Mouse (Mus musculus): ENCODE data around the gene Hc. TPM values are rescaled to one million over a fixed set of nuclear protein-coding genes. Genes with fewer than 3 reads are reported as not detected.

Hc gene
- polyA plus RNA-seq, 1 experiment from 2014 or later: 0.47 TPM

DNA sequence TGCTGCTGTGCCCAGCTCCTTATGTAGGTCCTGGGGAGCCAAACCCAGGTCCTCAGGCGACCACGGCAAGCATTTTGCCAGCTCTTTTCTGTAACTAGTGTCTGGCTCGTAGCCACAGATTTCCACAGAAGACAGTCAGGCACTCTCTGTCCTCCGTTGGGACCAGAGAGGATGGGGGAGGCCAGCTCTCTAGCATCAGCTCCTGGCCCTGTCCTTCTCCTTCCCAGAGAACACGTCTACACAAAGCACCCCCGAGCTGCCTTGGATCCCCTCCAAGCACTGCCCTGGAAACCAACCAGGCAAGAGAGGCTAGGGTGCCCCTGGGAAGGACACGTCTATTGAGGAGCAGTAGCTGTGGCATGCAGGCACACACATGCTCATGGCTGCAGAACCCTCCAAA is 92.1 kb downstream of the Hc start:
- Histone ChIP-seq H3K9ac (no peak overlapping the region), H3K4me2 (no peak overlapping the region), H3K36me3 (no peaks in the 10 kb centered on the region), H3K27me3 (no peaks in the 10 kb centered on the region), H3K9me3 (no peaks in the 10 kb centered on the region), H3K4me3 (no peak overlapping the region), H3K4me1 (replicated peaks) (no peaks in the 10 kb centered on the region; the same call in 1 of the 2 replicates), H3K27ac (no peak overlapping the region)
- WGBS: 59% methylated on average over 7 of the region's 7 CpGs
- no peak for ATAC-seq (ENCODE audit: low FRiP score)

DNA sequence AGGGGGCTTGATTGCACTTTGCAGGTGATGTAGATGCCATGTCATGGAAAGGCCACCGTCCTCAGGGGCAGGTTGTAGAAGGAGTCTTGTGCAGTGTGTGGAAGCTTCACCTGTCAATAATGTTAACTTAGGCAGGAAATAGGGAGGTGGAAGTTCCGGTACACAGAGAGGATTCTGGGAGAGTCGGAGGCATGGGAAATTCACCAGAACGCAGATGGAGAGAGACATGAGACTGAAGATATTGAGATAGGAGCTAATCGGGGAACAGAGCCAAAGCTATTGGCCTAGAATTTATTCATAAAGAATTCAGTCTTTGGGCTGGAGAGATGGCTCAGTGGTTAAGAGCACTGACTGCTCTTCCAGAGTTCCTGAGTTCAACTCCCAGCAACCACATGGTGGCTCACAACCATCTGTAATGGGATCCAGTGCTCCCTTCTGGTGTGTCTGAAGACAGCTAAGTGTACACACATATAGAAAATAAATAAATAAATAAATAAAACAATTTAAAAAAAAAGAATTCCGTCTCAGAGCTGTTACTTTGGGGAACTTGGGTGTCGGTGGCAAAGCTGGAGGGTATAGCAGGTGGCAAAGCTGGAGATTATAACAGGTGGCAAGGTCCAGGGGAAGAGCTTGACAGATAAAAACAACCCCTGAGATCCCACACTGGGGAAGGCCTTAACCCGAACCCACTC is 94.8 kb downstream of the Hc start:
- peaks cover under 1% of the 10 kb centered on the region; the same call in 1 of the 2 replicates for H3K27me3 ChIP-seq
- WGBS: 89% methylated on average over 8 of the region's 8 CpGs
- H3K9me3 ChIP-seq: no peaks in the 10 kb centered on the region
- no peak overlapping the region for H3K27ac ChIP-seq
- ATAC-seq (ENCODE audit: low FRiP score): no peak
- H3K4me3 ChIP-seq: no peak overlapping the region
- no peak overlapping the region for H3K4me2 ChIP-seq
- no peak overlapping the region for H3K9ac ChIP-seq
- H3K4me1 ChIP-seq (replicated peaks): peaks cover 3% of the 10 kb centered on the region
- no peaks in the 10 kb centered on the region for H3K36me3 ChIP-seq

DNA sequence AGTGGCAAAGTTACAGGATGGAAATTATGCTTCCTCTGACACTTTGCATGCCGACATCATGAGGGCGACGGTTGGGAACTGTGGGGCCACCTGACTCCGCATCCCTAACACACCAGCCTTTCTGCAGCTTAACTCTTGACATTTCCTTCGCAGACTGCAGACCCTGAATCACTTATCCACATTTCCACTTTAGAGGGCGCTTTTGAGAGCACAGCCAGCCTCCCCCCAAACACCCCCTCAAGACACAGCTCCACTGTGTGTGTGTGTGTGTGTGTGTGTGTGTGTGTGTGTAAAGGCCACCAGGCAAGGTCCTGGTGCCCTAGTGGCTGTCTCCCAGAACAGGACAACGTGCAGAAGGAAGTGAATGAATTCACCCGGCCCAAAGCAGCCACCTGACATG is 95.4 kb downstream of the Hc start:
- Histone ChIP-seq H3K4me2 (no peak overlapping the region), H3K27ac (no peak overlapping the region), H3K9me3 (no peaks in the 10 kb centered on the region), H3K4me3 (no peak overlapping the region), H3K4me1 (replicated peaks) (peaks cover 7% of the 10 kb centered on the region), H3K27me3 (peaks cover 6% of the 10 kb centered on the region), H3K9ac (no peak overlapping the region), H3K36me3 (no peaks in the 10 kb centered on the region)
- ATAC-seq (ENCODE audit: low FRiP score): no peak
- WGBS: 81% methylated on average over 8 of the region's 8 CpGs

DNA sequence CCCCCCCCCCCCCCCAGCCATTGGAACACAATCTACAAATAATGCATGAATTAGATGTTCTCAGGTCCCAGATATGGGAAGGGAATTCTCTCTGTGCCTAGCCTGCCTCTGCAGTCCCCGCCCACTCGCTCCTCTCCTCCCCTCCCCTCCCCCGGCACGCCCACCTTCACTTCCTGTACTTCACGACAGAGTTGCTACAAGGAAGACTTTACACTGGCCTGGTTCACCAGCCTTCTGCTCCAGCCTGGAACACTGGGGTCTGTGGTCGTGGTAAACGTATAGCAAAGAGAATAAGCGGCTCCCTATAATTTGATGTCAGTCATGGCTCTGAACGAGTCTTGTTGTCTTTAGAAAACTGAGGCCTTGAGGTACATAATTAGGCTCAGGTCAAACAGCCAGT is 95.9 kb downstream of the Hc start:
- no peaks in the 10 kb centered on the region for H3K9me3 ChIP-seq
- ATAC-seq (ENCODE audit: low FRiP score): no peak
- H3K4me3 ChIP-seq: no peak overlapping the region
- H3K4me2 ChIP-seq: no peak overlapping the region
- H3K9ac ChIP-seq: no peak overlapping the region
- peaks cover 7% of the 10 kb centered on the region for H3K27me3 ChIP-seq
- H3K36me3 ChIP-seq: no peaks in the 10 kb centered on the region
- 51% methylated on average over 9 of the region's 9 CpGs for WGBS
- H3K4me1 ChIP-seq (replicated peaks): peaks cover 7% of the 10 kb centered on the region
- no peak overlapping the region for H3K27ac ChIP-seq

DNA sequence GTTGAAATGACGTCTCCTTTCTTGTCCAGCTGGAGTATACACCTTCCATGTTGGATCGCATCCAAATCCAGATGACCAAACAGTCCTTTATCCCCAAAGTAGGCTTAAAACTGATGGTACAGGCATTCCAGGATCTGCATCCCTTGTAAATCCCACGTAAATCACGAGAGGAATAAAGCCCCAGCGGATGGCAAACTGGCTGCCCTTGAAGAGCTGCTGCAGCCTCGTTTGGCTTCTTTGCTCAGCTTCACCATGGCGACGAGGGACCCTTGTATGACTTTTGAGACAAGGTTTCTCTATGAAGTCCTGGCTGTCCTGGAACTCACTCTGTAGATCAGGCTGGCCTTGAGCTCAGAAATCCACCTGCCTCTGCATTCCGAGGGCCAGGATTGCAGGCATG is 96.6 kb downstream of the Hc start:
- H3K4me1 ChIP-seq (replicated peaks): peaks cover 7% of the 10 kb centered on the region
- H3K4me3 ChIP-seq: no peak overlapping the region
- 70% methylated on average over 9 of the region's 9 CpGs for WGBS

DNA sequence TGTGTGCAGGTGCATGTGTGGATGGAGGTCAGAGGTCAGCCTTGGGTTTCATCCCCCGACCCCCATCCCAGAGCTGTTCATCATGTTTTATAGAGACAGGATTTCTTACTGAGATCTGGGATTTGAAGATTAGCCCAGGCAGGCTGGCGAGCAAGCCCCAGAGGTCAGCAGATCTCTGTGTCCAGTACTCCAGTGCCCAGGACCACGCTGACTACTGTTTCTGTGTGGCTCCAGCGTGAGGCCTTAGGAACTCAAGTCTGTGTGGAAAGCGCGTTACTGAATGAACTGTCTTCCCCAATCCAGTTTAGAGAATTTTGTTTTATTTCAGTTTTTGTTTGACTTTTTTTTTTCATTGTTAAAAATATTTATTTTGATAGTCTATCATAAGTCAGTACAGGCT is 97.0 kb downstream of the Hc start:
- Histone ChIP-seq H3K9me3 (no peaks in the 10 kb centered on the region), H3K27ac (no peak overlapping the region), H3K4me2 (no peak overlapping the region), H3K27me3 (peaks cover 7% of the 10 kb centered on the region), H3K36me3 (no peaks in the 10 kb centered on the region), H3K4me3 (no peak overlapping the region), H3K9ac (no peak overlapping the region), H3K4me1 (replicated peaks) (peaks cover 7% of the 10 kb centered on the region)
- WGBS: 91% methylated on average over 6 of the region's 6 CpGs
- no peak for ATAC-seq (ENCODE audit: low FRiP score)

More for the DNA sequence above, 96.6 kb downstream of the Hc start:
- no peak overlapping the region for H3K4me2 ChIP-seq
- no peak overlapping the region for H3K27ac ChIP-seq
- peaks cover 7% of the 10 kb centered on the region for H3K27me3 ChIP-seq
- ATAC-seq (ENCODE audit: low FRiP score): no peak
- no peaks in the 10 kb centered on the region for H3K36me3 ChIP-seq
- no peak overlapping the region for H3K9ac ChIP-seq
- H3K9me3 ChIP-seq: no peaks in the 10 kb centered on the region

DNA sequence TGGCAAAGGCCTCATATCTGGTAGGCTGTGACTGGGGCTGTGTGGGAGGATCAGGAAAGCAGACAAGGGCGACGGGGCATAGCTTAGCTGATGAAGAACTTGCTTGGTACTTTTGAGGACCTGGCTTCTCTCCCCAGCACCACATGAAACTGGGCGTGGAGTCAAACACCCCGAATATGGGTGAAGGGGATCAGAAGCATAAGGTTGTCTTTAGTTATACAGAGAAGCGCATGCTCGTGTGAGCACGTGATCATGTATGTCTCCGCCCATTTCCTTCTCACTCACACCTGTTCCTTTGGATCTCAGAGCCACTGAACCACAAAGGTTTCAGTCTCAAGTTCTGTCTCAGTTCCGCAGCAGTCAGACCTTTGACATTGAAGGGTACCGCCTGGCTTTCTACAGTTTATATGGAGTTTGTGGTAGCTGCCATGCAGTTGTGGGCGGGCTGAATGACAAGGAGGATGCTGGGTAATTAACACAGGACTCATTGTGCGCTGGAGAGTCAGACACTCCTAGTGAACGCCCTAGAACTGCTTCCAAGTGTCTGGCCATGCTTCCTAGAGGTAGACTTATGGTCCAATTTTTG is 97.8 kb downstream of the Hc start:
- Histone ChIP-seq H3K9ac (no peak overlapping the region), H3K4me3 (no peak overlapping the region), H3K4me2 (no peak overlapping the region), H3K9me3 (no peaks in the 10 kb centered on the region), H3K27ac (no peak overlapping the region), H3K27me3 (peaks cover 7% of the 10 kb centered on the region), H3K36me3 (no peaks in the 10 kb centered on the region), H3K4me1 (replicated peaks) (peaks cover 7% of the 10 kb centered on the region; the same call in 1 of the 2 replicates)
- ATAC-seq (ENCODE audit: low FRiP score): no peak
- 87% methylated on average over 13 of the region's 13 CpGs for WGBS

DNA sequence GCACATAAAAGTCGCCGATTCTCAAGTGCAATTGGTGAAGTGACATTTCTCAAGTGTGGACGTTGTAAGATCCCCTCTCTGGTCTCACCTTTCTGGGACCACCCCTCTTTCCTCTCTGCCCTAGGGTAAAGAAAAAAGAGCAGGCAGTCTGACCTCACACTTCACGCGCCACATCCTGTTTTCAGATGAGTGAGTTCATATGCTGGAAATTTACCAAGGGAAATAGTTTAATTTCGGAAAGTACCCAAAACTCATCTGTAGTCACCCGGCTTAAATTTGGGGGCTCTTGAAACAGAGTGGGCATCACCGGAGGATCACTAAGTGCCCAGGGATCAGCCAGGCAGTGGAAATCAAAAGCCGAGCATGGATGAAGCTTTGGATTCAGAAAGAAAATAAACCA is 98.3 kb downstream of the Hc start:
- 93% methylated on average over 9 of the region's 9 CpGs for WGBS
- H3K36me3 ChIP-seq: no peaks in the 10 kb centered on the region
- no peak overlapping the region for H3K4me2 ChIP-seq
- no peak overlapping the region for H3K9ac ChIP-seq
- H3K27me3 ChIP-seq: peaks cover 7% of the 10 kb centered on the region
- no peak for ATAC-seq (ENCODE audit: low FRiP score)
- no peak overlapping the region for H3K4me3 ChIP-seq
- H3K4me1 ChIP-seq (replicated peaks): peaks cover 7% of the 10 kb centered on the region; the same call in 1 of the 2 replicates
- no peaks in the 10 kb centered on the region for H3K9me3 ChIP-seq
- no peak overlapping the region for H3K27ac ChIP-seq

DNA sequence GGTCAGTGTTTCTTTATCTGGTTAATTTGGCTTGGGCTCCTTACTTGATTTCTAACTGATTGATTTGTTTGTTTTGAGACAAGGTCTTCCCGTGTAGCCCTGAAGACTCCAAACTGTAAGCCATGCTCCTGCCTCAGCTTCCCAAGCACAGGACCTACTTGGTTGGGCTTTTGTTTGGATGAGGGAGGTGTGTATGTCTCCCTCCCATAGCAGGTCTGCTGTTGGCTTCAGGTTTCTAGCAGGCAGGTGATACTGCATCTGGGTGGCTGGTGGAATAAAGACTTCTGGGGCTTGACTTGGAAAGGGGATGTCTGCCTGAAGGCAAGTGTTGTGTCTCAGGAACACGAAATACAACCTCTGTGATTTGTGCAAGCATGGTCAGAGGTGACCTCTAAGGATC is 99.0 kb downstream of the Hc start:
- H3K27ac ChIP-seq: no peak overlapping the region
- ATAC-seq (ENCODE audit: low FRiP score): no peak
- H3K4me2 ChIP-seq: no peak overlapping the region
- peaks cover 7% of the 10 kb centered on the region for H3K27me3 ChIP-seq
- H3K36me3 ChIP-seq: no peaks in the 10 kb centered on the region
- 87% methylated on average over 2 of the region's 2 CpGs for WGBS
- no peak overlapping the region for H3K4me3 ChIP-seq
- H3K9me3 ChIP-seq: no peaks in the 10 kb centered on the region
- H3K9ac ChIP-seq: no peak overlapping the region
- peaks cover 7% of the 10 kb centered on the region; the same call in 1 of the 2 replicates for H3K4me1 ChIP-seq (replicated peaks)

DNA sequence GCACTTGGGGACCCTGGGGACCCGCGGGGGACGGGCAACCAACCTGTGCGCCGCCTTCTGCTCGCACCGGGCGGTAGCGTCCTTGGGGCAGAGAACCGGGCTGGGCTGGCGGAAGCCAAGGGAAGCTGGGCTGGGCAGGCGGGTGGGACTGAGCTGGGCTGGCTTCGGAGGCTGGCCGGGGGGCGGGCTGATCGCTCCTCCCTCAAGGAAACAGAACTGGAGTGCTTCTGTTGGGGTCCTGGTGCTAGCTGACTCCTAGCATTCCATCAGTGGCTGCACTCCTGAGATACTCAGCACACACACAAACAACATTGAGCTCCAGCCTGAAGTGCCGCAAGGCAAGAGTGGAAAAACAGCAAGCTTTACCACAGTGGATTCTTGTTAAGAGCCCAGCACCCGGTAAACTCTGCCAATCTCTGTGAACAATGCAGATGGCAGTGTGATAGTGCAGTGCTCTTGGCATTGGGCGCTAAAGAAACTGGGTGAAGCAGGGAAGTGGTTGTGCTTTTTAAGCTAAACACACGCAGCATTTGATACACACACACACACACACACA is 99.7 kb downstream of the Hc start, which contains the start of gene Traf1:
TSS of gene Traf1 (minus strand) at position 292 of the 556 bp plus-strand sequence.
- Histone ChIP-seq H3K27ac (no peak within 1 kb of the TSS), H3K27me3 (peaks cover 7% of the 10 kb centered on the region), H3K4me1 (replicated peaks) (peaks cover 7% of the 10 kb centered on the region; the same call in 1 of the 2 replicates), H3K4me2 (peak within 1 kb of the TSS; percentile 45), H3K9ac (peak within 1 kb of the TSS; percentile 31; the same call in 1 of the 2 replicates), H3K4me3 (peak within 1 kb of the TSS; percentile 16), H3K9me3 (no peaks in the 10 kb centered on the region), H3K36me3 (no peaks in the 10 kb centered on the region)
- 24% methylated on average over 20 of the region's 20 CpGs for WGBS
- no peak for ATAC-seq (ENCODE audit: low FRiP score)

DNA sequence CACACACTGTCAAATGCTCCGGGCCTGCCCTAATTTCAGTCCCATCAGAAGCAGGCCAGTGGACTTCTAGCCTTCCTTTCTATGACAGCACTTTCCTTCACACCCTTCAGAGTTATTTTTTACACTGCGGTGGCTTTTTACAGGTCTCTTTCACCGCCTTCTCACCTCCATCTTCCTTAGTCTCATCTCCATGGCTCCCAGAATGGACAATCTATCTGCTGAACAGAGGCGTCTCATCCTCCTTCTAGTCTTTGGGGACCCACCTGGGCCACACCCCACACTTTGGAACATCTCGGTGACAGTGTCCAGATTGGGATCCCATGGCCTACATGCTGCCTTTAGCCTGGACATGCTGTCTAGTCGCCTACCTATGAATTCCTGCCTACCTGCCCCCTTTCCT is 100.3 kb downstream of the Hc start:
- Histone ChIP-seq H3K27me3 (peaks cover 7% of the 10 kb centered on the region), H3K4me3 (peak overlapping the region; percentile 16), H3K36me3 (no peaks in the 10 kb centered on the region), H3K4me2 (peak overlapping the region; percentile 45), H3K4me1 (replicated peaks) (peaks cover 7% of the 10 kb centered on the region; the same call in 1 of the 2 replicates), H3K27ac (no peak overlapping the region), H3K9ac (peak overlapping the region; percentile 31; the same call in 1 of the 2 replicates), H3K9me3 (no peaks in the 10 kb centered on the region)
- no peak for ATAC-seq (ENCODE audit: low FRiP score)
- WGBS: 73% methylated on average over 6 of the region's 6 CpGs

DNA sequence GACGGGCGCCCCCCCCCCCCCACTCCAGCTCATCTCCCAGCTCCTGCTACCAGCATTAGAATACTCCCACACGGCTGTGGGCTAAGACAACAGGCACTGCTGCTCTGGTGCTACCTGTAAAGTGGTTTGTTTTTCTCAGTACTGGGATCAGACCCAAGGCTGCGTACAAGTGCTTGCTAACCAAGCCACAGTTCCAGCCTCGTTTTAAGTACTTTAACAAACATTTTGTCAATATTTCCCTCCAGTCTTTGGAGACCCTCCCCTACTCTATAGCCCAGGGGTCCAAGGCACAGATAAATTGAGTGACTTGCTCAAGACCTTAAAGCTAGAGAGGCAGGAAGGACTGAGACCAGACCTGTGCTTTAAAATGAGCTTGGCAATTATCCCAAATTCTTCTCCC is 100.8 kb downstream of the Hc start:
- no peaks in the 10 kb centered on the region for H3K36me3 ChIP-seq
- no peak overlapping the region for H3K9ac ChIP-seq
- peaks cover 7% of the 10 kb centered on the region; the same call in 1 of the 2 replicates for H3K4me1 ChIP-seq (replicated peaks)
- no peak overlapping the region for H3K4me3 ChIP-seq
- H3K27ac ChIP-seq: no peak overlapping the region
- H3K27me3 ChIP-seq: peaks cover 7% of the 10 kb centered on the region
- ATAC-seq (ENCODE audit: low FRiP score): no peak
- WGBS: 86% methylated on average over 4 of the region's 5 CpGs
- no peaks in the 10 kb centered on the region for H3K9me3 ChIP-seq
- H3K4me2 ChIP-seq: no peak overlapping the region
